Mouse (Mus musculus) midbrain, embryonic 14.5 days (tissue): ENCODE measurements at regions not wholly inside any gene's neighbourhood (a gene's known extent, or its start where the extent isn't known, plus 50 kb on each side); places are given as distances from the start of the nearest gene placed in this dataset.

Source experiments
- ATAC-seq: fragments of 200-750 bp; cut with Nextera tagmentation; 2 replicates; pipeline ENCODE4 v1.8.0; 2017; ENCODE audit warnings: moderate number of reproducible peaks, moderate library complexity; ENCODE audit not compliant: low FRiP score, low TSS enrichment
- DNase-seq: peaks from one replicate; pipeline ENCODE4 v3.0.0-alpha.2; 2015
- H3K27ac ChIP-seq: fragments of 300-500 bp; sonication (generic); replicated peaks from 2 replicates; pipeline ENCODE4 v1.5.1; 2014; ENCODE audit warnings: mild to moderate bottlenecking, low read depth, low read length, moderate library complexity
- H3K27me3 ChIP-seq: fragments of 300-500 bp; sonication (generic); 2 replicates; pipeline ENCODE4 v1.6.1; 2014; ENCODE audit warnings: low read length, control low read depth, mixed read lengths; ENCODE audit not compliant: control insufficient read depth, insufficient read depth
- H3K36me3 ChIP-seq: fragments of 300-500 bp; sonication (generic); 2 replicates; pipeline ENCODE4 v1.6.1; 2014; ENCODE audit warnings: low read length, control low read depth; ENCODE audit not compliant: control insufficient read depth, insufficient read depth
- H3K4me1 ChIP-seq: fragments of 300-500 bp; sonication (generic); 2 replicates; pipeline ENCODE4 v1.6.1; 2014; ENCODE audit warnings: mild to moderate bottlenecking, antibody characterized with exemption, low read length, control low read depth; ENCODE audit not compliant: control insufficient read depth, insufficient read depth
- H3K4me2 ChIP-seq: fragments of 300-500 bp; sonication (generic); 2 replicates; pipeline ENCODE4 v1.6.1; 2014; ENCODE audit warnings: mild to moderate bottlenecking, low read length, moderate library complexity
- H3K4me3 ChIP-seq: fragments of 300-500 bp; sonication (generic); replicated peaks from 2 replicates; pipeline ENCODE4 v1.5.1; 2014; ENCODE audit warnings: low read depth, low read length
- H3K9ac ChIP-seq: fragments of 300-500 bp; sonication (generic); replicated peaks from 2 replicates; pipeline ENCODE4 v1.6.1; 2014; ENCODE audit warnings: mild to moderate bottlenecking, low read length, moderate library complexity
- H3K9me3 ChIP-seq: fragments of 300-500 bp; sonication (generic); 2 replicates; pipeline ENCODE4 v1.6.1; 2016; ENCODE audit warnings: low read length, control low read depth, mixed read lengths; ENCODE audit not compliant: control insufficient read depth
- WGBS: fragments of 180-500 bp; shearing (Covaris S2); extraction: QIAGEN DNeasy Blood & Tissue Kit; methylation state at CpG from one replicate; pipeline ENCODE4 v1.1.7; 2014; 5-methylcytosine and 5-hydroxymethylcytosine counted together

DNA sequence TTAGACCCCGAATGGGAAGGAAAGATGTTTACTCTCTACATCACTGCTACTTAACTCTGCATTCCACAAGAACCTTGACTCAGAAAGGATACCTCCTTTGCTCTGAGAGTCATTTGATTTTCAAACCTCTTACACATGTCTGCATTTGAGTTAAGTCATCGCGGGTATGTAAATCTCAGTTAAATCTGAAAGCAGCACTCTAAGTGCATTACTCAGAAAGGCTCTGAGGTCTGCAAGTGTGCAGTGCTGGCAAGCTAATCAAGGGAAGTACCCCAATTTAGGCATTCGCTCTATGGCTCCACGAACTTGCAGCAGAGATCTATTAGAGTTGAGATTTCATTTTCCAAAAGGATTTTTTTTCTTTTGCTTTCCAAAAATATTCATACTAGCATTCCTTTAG, 538.2 kb downstream of the Nfib start:
- Histone ChIP-seq H3K9me3 (no peaks in the 10 kb centered on the region), H3K4me2 (no peak overlapping the region), H3K27me3 (no peaks in the 10 kb centered on the region), H3K9ac (no peak overlapping the region), H3K4me1 (no peaks in the 10 kb centered on the region), H3K36me3 (no peaks in the 10 kb centered on the region), H3K4me3 (no peak overlapping the region), H3K27ac (no peak overlapping the region)
- DNase-seq (no peak), ATAC-seq (no peak)
- 83% methylated on average over 5 of the region's 5 CpGs for WGBS

DNA sequence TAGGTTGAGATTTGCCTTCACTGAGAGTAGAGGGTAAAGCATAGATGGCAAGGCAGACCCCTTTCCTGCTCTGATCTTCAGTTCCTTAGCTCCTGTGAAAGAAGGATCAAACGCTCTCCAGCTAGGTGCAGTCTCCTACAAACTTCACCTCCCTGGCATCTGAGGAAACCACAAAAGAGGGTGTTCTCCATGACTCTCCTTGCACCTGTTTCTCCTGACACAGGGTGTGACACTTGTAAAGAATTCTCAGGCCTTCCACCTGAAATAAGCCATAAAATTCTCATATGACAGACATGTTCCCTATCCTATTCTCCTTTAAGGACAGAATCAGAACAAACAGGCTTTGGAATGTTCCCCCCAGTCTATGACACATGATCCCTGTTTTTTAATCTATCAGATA, 538.7 kb downstream of the Nfib start:
- no peak overlapping the region for H3K27ac ChIP-seq
- H3K9me3 ChIP-seq: no peaks in the 10 kb centered on the region
- ATAC-seq: no peak
- H3K4me2 ChIP-seq: no peak overlapping the region
- H3K27me3 ChIP-seq: no peaks in the 10 kb centered on the region
- no peaks in the 10 kb centered on the region for H3K4me1 ChIP-seq
- no peak overlapping the region for H3K9ac ChIP-seq
- no peak overlapping the region for H3K4me3 ChIP-seq
- DNase-seq: no peak
- H3K36me3 ChIP-seq: no peaks in the 10 kb centered on the region
- WGBS: 81% methylated on average over 1 of the region's 1 CpGs

- no peak overlapping the region for H3K4me3 ChIP-seq
- no peak overlapping the region for H3K27ac ChIP-seq
- no peaks in the 10 kb centered on the region for H3K9me3 ChIP-seq
- ATAC-seq: no peak
- no peak for DNase-seq
- WGBS: 94% methylated on average over 6 of the region's 6 CpGs
- H3K4me1 ChIP-seq: no peaks in the 10 kb centered on the region
- no peaks in the 10 kb centered on the region for H3K27me3 ChIP-seq
- no peak overlapping the region for H3K4me2 ChIP-seq
- H3K36me3 ChIP-seq: no peaks in the 10 kb centered on the region
- H3K9ac ChIP-seq: no peak overlapping the region
Measured at GRCm38 (mm10) chr4:82166087-82166486, 539.5 kb downstream of the Nfib start.

DNA sequence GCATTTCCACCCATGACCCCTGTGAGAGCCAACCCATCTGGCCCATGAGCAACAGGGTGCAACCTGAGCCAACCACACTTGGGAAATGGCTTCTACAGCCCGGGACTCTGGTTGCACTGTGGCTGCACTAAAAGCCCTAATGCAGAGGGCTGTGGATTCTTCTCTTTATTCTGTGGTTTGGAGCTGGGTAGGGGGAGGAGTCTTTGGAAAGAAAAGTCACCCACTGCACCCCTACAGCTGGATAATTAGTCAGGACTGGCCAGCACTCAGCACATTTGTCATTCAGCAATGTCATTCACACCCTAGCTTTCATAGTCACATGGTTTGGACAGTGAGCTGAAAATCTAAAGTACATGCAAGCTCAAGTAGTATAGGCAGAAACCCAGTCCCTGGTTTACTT, 541.5 kb downstream of the Nfib start:
- no peak for ATAC-seq
- no peak for DNase-seq

GRCm38 (mm10) chr4:82161818-82162217, 543.7 kb downstream of the Nfib start:
- Histone ChIP-seq H3K4me2 (no peak overlapping the region), H3K4me1 (no peaks in the 10 kb centered on the region), H3K27me3 (no peaks in the 10 kb centered on the region), H3K36me3 (no peaks in the 10 kb centered on the region), H3K27ac (no peak overlapping the region), H3K9ac (no peak overlapping the region), H3K9me3 (no peaks in the 10 kb centered on the region), H3K4me3 (no peak overlapping the region)
- ATAC-seq: no peak
- no peak for DNase-seq
- 78% methylated on average over 2 of the region's 2 CpGs for WGBS

More for the DNA sequence above, 541.5 kb downstream of the Nfib start:
- 76% methylated on average over 1 of the region's 1 CpGs for WGBS
- Histone ChIP-seq H3K27me3 (no peaks in the 10 kb centered on the region), H3K36me3 (no peaks in the 10 kb centered on the region), H3K9me3 (no peaks in the 10 kb centered on the region), H3K4me1 (no peaks in the 10 kb centered on the region), H3K4me2 (no peak overlapping the region), H3K4me3 (no peak overlapping the region), H3K27ac (no peak overlapping the region), H3K9ac (no peak overlapping the region)

DNA sequence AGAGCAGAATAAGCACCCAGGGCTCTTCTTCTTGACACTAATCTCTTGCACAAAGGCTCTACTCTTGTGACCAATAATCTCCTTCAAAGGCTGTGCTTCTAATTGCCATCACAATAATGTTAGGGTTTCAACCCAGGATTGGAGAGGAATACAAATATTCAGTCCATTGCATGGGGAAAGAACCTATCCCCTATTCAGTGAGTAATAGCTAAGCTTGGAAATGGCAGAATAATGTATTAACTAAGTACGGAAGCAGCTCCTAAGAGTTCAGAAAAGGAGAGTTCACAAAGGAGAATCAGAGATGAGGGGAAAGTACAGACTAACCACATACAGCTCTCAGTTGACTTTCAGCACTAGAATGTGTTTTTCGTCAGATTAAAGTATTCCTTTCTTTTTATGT, 544.3 kb downstream of the Nfib start:
- DNase-seq: no peak
- Histone ChIP-seq H3K9ac (no peak overlapping the region), H3K4me1 (no peaks in the 10 kb centered on the region), H3K27me3 (no peaks in the 10 kb centered on the region), H3K27ac (no peak overlapping the region), H3K4me3 (no peak overlapping the region), H3K36me3 (no peaks in the 10 kb centered on the region), H3K4me2 (no peak overlapping the region), H3K9me3 (no peaks in the 10 kb centered on the region)
- no peak for ATAC-seq
- WGBS: 66% methylated on average over 2 of the region's 2 CpGs

- Histone ChIP-seq H3K36me3 (no peaks in the 10 kb centered on the region), H3K9ac (no peak overlapping the region), H3K4me1 (no peaks in the 10 kb centered on the region), H3K27ac (no peak overlapping the region), H3K4me2 (no peak overlapping the region), H3K9me3 (no peaks in the 10 kb centered on the region), H3K27me3 (no peaks in the 10 kb centered on the region), H3K4me3 (no peak overlapping the region)
- DNase-seq: no peak
- WGBS: 83% methylated on average over 5 of the region's 5 CpGs
- ATAC-seq: no peak
Measured at GRCm38 (mm10) chr4:82160233-82160632, 545.3 kb downstream of the Nfib start.

- no peaks in the 10 kb centered on the region for H3K36me3 ChIP-seq
- no peak overlapping the region for H3K4me2 ChIP-seq
- no peak overlapping the region for H3K27ac ChIP-seq
- no peak overlapping the region for H3K4me3 ChIP-seq
- H3K9ac ChIP-seq: no peak overlapping the region
- no peak for DNase-seq
- no peak for ATAC-seq
- 65% methylated on average over 7 of the region's 7 CpGs for WGBS
- no peaks in the 10 kb centered on the region for H3K27me3 ChIP-seq
- no peaks in the 10 kb centered on the region for H3K4me1 ChIP-seq
- no peaks in the 10 kb centered on the region for H3K9me3 ChIP-seq
Measured at GRCm38 (mm10) chr4:82155642-82156320, 549.8 kb downstream of the Nfib start.

DNA sequence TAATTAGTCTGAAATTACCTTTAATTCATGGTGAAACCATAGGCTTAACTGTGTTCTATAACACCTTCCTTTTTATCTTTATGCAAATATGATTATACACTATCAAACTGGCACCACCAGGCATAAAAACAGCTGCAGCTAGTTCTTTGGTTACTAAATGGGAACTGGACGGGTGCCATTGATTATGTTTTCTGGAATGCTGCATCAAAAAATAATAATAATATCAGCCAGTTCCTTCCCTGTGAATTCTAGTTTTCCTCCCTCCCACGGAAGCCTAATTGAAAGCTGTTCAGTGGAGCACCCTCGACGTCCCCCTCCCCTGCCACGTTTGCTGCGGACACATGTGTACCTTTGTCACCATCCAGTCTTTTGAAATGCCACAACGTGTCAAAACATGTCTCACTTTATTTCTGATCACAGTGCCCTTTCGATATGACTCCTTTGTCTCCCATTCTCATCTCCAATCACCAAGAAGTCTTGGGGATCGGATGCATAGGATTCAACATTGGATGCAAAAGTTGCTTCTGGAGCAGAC, 551.5 kb downstream of the Nfib start:
- H3K9me3 ChIP-seq: no peaks in the 10 kb centered on the region
- H3K27ac ChIP-seq: no peak overlapping the region
- H3K27me3 ChIP-seq: no peaks in the 10 kb centered on the region
- no peak overlapping the region for H3K4me2 ChIP-seq
- no peak for DNase-seq
- no peak overlapping the region for H3K9ac ChIP-seq
- WGBS: 93% methylated on average over 9 of the region's 9 CpGs
- H3K36me3 ChIP-seq: no peaks in the 10 kb centered on the region
- ATAC-seq: no peak
- H3K4me3 ChIP-seq: no peak overlapping the region
- H3K4me1 ChIP-seq: no peaks in the 10 kb centered on the region
